Mouse (Mus musculus) layer of hippocampus, adult 8-10 months (tissue): ENCODE data around the gene Grip2. TPM values are rescaled to one million over a fixed set of nuclear protein-coding genes. Genes with fewer than 3 reads are reported as not detected.
A peak's percentile ranks its signal among the peaks of the same experiment; 100 is the strongest.

ENCODE experiments used
- DNase-seq, 2 experiments: peaks; one replicate each; pipeline ENCODE4 v3.0.0; 2022; ENCODE audit warnings: low spot score in 2 of 2
- total RNA-seq, 4 experiments: library from RNA; stranded (reverse); gene quantifications; 2 replicates each; pipeline ENCODE4 v1.2.4; 2022

Gene Grip2
- 10 to 100 TPM in 1 of 4 experiments, 1 to 10 TPM in 3; 7.9 to 10.8 (median 8.6) TPM for total RNA-seq

GRCm38 (mm10) chr6:91827016-91827570 is at the start of gene Grip2:
Gene Grip2 (minus strand): TSS chr6:91827250.
- peak; percentile 68 to 70 for DNase-seq

- no peak for DNase-seq
Observed at GRCm38 (mm10) chr6:91872781-91873180, 45.7 kb upstream of the Grip2 start.

GRCm38 (mm10) chr6:91868091-91868490 is 41.0 kb upstream of the Grip2 start:
- DNase-seq, result no peak

GRCm38 (mm10) chr6:91865601-91866000 is 38.6 kb upstream of the Grip2 start:
- peak in 1 of 2 experiments; percentile 12 for DNase-seq

- no peak for DNase-seq
Observed at GRCm38 (mm10) chr6:91864595-91864994, 37.5 kb upstream of the Grip2 start.

- no peak for DNase-seq
Observed at GRCm38 (mm10) chr6:91862848-91863247, 35.8 kb upstream of the Grip2 start.

GRCm38 (mm10) chr6:91858339-91858738 is 31.3 kb upstream of the Grip2 start:
- no peak for DNase-seq

- DNase-seq, result no peak
Observed at GRCm38 (mm10) chr6:91852550-91852949, 25.5 kb upstream of the Grip2 start.

GRCm38 (mm10) chr6:91843628-91844153 is 16.6 kb upstream of the Grip2 start:
- DNase-seq, result no peak

- DNase-seq, result no peak
Observed at GRCm38 (mm10) chr6:91842897-91843627, 16.0 kb upstream of the Grip2 start.

- DNase-seq, result peak; percentile 53 to 58
Observed at GRCm38 (mm10) chr6:91839010-91839871, 12.2 kb upstream of the Grip2 start.

GRCm38 (mm10) chr6:91832863-91833440 is 5.9 kb upstream of the Grip2 start:
- no peak for DNase-seq

GRCm38 (mm10) chr6:91827926-91828325 is 876 bp upstream of the Grip2 start:
- DNase-seq, result no peak

- no peak for DNase-seq
Observed at GRCm38 (mm10) chr6:91818271-91818670, 8.8 kb downstream of the Grip2 start.

- DNase-seq, result no peak
Observed at GRCm38 (mm10) chr6:91815976-91816375, 11.1 kb downstream of the Grip2 start.

GRCm38 (mm10) chr6:91813611-91814010 is 13.4 kb downstream of the Grip2 start:
- DNase-seq, result no peak

- DNase-seq, result no peak
Observed at GRCm38 (mm10) chr6:91810007-91810406, 17.0 kb downstream of the Grip2 start.

GRCm38 (mm10) chr6:91808022-91808421 is 19.0 kb downstream of the Grip2 start:
- no peak for DNase-seq

GRCm38 (mm10) chr6:91807169-91807568 is 19.9 kb downstream of the Grip2 start:
- DNase-seq, result no peak

- no peak for DNase-seq
Observed at GRCm38 (mm10) chr6:91804177-91804576, 22.9 kb downstream of the Grip2 start.

GRCm38 (mm10) chr6:91798496-91798895 is 28.6 kb downstream of the Grip2 start:
- peak in 1 of 2 experiments; percentile 26 for DNase-seq
